Mouse (Mus musculus) 416B (cell line): ENCODE measurements around the gene Krt28.

Experiments
- DNase-seq: peaks from one replicate; pipeline ENCODE4 v3.0.0; 2011; ENCODE audit warnings: low read depth

Gene Krt28

DNA sequence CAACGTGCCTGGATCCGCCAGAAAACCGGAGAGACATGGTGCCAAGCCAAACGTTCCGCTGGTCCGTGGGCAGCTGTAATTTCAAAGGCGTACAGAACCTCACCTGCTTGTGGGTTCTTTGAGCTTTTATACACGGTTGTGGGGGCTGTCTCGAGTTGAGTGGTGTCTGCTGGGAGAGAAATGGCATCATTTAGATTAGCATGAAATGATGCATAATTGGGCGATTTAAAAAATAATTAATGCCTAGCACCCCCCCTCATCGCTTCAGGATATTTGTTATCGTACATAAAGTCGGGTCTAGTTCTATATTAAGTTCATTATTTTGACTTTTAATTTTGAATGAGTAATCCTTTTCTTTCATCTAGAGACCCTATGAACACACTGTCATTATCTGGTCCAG lies at the start of gene Krt28:
Gene Krt28, minus strand, starts transcription at position 101 of the 400 bp plus-strand sequence.
- no peak for DNase-seq

GRCm38 (mm10) chr11:99422159-99422558 lies 47.5 kb upstream of the Krt28 start, which contains the start of gene Krt12:
Gene Krt12, minus strand, starts transcription at chr11:99422259.
- DNase-seq, result no peak

- DNase-seq, result no peak
Measured at GRCm38 (mm10) chr11:99420586-99420985, 45.9 kb upstream of the Krt28 start.

DNA sequence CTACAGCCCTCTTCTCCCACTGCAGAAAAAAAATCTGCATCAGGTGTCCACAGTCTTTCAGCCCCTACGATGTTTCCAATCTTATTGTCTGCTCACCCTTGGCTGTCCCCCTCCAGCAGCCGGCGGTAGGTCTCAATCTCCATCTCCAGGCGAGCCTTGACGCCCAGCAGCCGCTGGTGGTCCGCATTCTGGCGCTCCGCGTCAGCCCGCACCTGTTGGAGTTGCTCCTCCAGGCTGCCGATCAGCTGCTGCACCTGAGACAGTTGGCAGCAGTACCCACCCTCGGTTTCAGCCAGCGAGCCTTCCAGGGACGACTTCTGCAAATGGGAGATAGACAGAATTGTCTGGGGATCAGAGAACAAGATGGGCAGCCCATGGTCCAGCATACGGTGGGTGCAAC lies 43.1 kb upstream of the Krt28 start:
- no peak for DNase-seq

DNA sequence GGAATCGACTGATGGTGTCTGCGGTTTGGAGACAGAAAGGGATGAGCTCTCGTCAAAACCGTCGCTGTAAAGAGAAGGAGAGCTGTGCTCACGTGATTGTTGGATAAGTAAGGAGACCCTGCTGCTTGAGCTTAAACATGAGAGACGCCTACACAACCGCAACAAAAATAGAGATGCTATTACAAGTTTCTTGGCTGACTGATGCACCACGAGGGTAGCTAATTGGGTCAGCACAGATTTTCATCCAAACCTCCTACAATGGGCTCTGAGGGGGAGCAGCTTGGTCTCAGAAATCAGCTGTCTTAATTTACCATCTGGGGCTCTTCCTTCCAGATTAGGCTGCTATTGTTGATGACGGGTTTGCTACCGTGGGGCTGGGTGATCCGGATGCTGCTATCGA lies 42.2 kb upstream of the Krt28 start:
- no peak for DNase-seq

- DNase-seq, result no peak
Measured at GRCm38 (mm10) chr11:99414463-99415147, 39.9 kb upstream of the Krt28 start.

GRCm38 (mm10) chr11:99413247-99413646 lies 38.5 kb upstream of the Krt28 start:
- peak; percentile 57 for DNase-seq

DNA sequence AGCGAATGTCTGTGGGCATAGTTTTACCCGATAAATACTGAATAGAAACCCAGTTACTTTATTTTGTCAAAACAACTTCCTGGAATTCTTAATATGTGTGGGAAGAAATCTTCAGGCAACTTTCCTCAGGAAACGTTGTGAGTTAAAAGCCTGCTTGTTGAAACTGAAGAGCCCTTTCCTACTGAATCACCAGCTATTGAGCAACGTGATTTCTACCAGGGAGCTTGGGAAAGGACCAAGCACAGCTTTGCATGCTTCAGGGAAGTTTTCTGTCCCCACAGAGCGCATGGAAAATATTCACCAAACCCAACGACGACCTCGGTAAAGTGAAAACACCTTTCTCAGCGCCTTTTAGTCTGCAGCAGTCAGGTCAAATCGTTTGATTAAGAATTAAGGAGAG lies 31.5 kb upstream of the Krt28 start:
- no peak for DNase-seq

GRCm38 (mm10) chr11:99399956-99400549 lies 25.4 kb upstream of the Krt28 start:
- DNase-seq, result no peak

DNA sequence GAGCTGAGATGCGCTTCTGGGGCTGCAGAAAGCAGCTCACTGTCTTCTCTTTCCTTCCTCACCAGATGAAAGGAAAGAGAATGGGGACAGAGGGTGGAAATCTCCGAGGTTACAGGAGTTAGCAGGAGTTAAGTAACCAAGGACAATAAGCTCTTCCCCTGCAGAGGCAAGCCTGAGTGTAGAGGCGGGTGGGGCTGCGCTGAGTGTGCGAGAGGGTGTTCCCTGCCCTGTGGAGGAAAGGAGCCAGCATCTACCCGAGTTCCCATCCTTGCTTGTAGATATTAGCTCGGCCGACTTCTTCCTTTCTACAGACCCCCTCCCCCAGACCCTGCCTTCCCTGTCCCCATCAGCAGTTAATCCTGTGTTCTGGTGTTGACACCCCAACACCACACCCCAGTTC lies 24.1 kb upstream of the Krt28 start:
- no peak for DNase-seq

DNA sequence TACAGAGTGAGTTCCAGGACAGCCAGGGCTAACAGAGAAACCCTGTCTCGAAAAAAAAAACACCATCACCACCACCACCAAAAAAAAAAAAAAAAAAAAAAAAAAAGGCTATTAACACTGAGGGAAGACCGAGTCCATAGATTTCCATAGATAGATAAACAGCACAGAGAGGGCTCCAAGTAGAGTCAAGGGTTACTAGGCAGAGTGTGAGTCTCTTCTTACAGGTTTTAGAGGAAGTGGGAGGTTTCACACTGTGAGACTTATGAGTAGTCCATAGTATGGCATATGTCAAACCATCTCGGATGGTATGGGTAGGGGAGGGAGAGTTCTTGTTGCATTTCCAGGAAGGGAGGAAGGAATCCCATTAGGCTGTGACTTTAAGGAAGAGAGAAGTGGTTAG lies 23.4 kb upstream of the Krt28 start:
- no peak for DNase-seq

- DNase-seq, result no peak
Measured at GRCm38 (mm10) chr11:99396661-99397060, 22.0 kb upstream of the Krt28 start.

GRCm38 (mm10) chr11:99396034-99396433 lies 21.3 kb upstream of the Krt28 start:
- no peak for DNase-seq

DNA sequence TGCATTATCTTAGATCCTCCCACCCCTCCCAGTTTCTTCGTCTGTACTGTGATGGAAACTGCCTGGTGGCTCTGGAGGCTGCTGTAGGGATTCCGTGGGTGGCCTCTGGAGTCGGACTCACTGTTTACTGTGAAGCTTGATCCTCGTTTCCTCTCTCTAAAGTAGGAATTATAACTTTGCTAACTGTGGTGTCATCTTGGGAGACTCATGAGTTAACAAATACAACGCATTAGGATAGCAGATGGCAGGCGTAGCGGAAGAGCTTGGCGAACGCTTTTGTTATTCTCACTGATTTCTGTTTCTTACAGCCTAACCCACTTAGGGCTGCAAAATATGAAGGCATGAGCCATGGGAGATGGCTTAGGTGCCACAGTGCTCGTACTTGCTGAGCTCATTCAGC lies 17.8 kb upstream of the Krt28 start:
- DNase-seq, result no peak

- DNase-seq, result no peak
Measured at GRCm38 (mm10) chr11:99391375-99391774, 16.7 kb upstream of the Krt28 start.

- no peak for DNase-seq
Measured at GRCm38 (mm10) chr11:99390866-99391265, 16.2 kb upstream of the Krt28 start.

DNA sequence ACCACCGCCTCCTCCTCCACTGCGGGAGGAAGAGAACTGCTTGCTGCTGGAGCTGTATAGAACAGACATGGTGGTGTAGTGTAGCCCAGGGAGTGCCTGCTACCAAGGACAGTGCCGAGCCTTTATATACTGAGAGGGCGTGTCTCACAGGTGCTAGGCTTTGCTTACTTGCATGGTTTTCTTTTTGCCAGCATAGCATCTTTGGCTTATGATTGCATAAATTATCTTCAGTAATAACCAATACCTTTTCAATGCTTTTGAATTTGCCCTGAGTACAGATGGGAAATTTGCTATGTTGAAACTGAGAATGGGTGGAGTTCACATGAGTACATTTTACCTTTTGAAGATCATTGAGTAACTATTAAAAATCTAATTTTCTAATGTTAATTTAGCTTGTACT lies 14.6 kb upstream of the Krt28 start, which contains the start of gene Krt10:
Gene Krt10, minus strand, starts transcription at position 101 of the 400 bp plus-strand sequence.
- DNase-seq, result no peak

GRCm38 (mm10) chr11:99388661-99389060 lies 14.0 kb upstream of the Krt28 start:
- DNase-seq, result no peak

GRCm38 (mm10) chr11:99385813-99386721 lies 11.4 kb upstream of the Krt28 start:
- peak; percentile 81 for DNase-seq

DNA sequence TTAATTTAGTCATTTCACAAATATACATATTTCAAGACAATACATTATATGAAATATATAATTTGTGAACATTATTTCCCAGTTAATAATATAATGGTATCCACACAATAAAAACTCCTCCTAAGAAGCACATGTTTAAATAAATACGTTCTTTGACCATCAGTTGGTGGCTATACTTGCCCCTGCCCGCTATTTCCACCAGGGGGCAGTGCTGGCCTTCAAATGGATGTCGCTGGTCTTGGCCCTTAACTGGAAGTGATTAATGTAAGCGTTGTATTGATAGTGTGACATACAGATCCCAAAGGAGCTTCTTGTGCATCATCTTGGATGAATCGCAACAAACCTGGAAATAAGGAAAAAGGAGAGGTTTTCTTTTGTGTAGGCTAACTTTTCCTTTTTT lies 4.9 kb upstream of the Krt28 start:
- DNase-seq, result peak; percentile 79

DNA sequence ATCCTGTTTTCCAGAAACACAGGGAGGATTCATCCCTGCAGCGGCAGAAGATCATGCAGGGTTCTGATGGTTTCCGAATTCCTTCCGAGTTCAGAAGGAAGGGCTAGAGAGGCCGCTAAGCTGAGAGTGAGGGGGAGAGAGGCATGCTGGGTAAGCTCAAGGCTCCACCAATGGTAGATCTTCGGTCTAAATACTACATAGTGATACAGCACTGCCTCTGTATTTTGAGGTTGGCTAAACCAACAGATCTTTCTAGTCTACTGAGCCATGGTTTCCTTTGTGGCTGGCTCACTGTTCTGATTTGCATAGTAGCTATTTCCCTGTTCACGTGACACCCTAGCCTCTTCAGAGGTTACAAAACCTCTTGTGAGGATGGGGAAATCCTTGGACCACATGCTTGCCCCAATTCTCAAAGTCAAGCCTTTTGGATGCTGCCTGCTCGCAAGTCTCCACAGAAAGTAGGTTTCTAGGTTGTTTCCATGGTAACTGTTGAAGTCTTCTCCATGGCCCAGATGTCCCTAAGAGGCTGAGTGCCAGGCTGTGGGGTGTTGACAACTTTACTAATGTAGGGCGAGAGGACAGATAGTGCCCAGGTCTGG lies 4.8 kb downstream of the Krt28 start:
- DNase-seq, result peak; percentile 80

DNA sequence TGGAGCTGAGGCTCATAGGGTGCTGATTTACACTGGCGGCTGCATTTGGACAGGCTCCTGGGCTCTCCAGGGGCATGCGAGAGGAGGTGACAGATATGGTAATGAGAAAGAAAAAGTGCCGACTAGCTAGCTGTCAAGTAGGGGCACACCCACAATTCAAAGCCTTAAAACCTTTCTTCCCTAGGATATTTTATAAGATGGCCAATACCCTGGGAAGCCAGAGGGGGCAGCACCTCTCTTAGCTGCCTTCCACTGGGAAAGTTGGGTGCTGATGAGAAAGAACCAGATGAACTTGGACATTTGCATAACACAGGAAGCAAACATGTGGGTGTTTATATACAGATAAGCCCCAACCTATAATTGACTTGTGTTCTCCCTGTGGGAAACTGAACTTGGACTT lies 5.5 kb downstream of the Krt28 start:
- peak; percentile 16 for DNase-seq
